Mouse (Mus musculus): ENCODE measurements at regions not wholly inside any gene's neighbourhood (a gene's known extent, or its start where the extent isn't known, plus 50 kb on each side); places are given as distances from the start of the nearest gene placed in this dataset.

GRCm38 (mm10) chr14:72886935-72887369 is 162.0 kb downstream of the Cysltr2 start:
- Histone ChIP-seq H3K4me1 (ENCODE audit: control insufficient read depth, insufficient read depth, low read length) (peaks cover 6% of the 10 kb centered on the region), H3K27ac (ENCODE audit: insufficient read depth, low read depth, low read length) (no peak overlapping the region), H3K4me3 (ENCODE audit: insufficient read depth, low read length) (no peak overlapping the region)
- no peak for TF ChIP-seq POLR2A (IDR thresholded peaks at IDR 0.05; ENCODE audit: borderline replicate concordance, low read depth, low read length)
- TF ChIP-seq CTCF (IDR thresholded peaks at IDR 0.05; ENCODE audit: low read depth, low read length), result no peak

- no peak overlapping the region for H3K4me3 ChIP-seq (ENCODE audit: insufficient read depth, low read length)
- no peak overlapping the region for H3K27ac ChIP-seq (ENCODE audit: insufficient read depth, low read depth, low read length)
- H3K4me1 ChIP-seq (ENCODE audit: control insufficient read depth, insufficient read depth, low read length), result peaks cover 6% of the 10 kb centered on the region
- TF ChIP-seq POLR2A (IDR thresholded peaks at IDR 0.05; ENCODE audit: borderline replicate concordance, low read depth, low read length) (no peak), CTCF (IDR thresholded peaks at IDR 0.05; ENCODE audit: low read depth, low read length) (no peak)
Observed at GRCm38 (mm10) chr14:72885824-72886223, 163.1 kb downstream of the Cysltr2 start.

GRCm38 (mm10) chr14:72884561-72884960 is 164.4 kb downstream of the Cysltr2 start:
- Histone ChIP-seq H3K4me1 (ENCODE audit: control insufficient read depth, insufficient read depth, low read length) (peaks cover 2% of the 10 kb centered on the region; the same call in 1 of the 2 replicates), H3K4me3 (ENCODE audit: insufficient read depth, low read length) (no peak overlapping the region), H3K27ac (ENCODE audit: insufficient read depth, low read depth, low read length) (no peak overlapping the region)
- TF ChIP-seq POLR2A (IDR thresholded peaks at IDR 0.05; ENCODE audit: borderline replicate concordance, low read depth, low read length), result no peak
- TF ChIP-seq CTCF (IDR thresholded peaks at IDR 0.05; ENCODE audit: low read depth, low read length), result no peak

- no peak overlapping the region for H3K27ac ChIP-seq (ENCODE audit: insufficient read depth, low read depth, low read length)
- H3K4me1 ChIP-seq (ENCODE audit: control insufficient read depth, insufficient read depth, low read length), result no peaks in the 10 kb centered on the region
- H3K4me3 ChIP-seq (ENCODE audit: insufficient read depth, low read length), result no peak overlapping the region
- TF ChIP-seq POLR2A (IDR thresholded peaks at IDR 0.05; ENCODE audit: borderline replicate concordance, low read depth, low read length) (no peak), CTCF (IDR thresholded peaks at IDR 0.05; ENCODE audit: low read depth, low read length) (no peak)
Observed at GRCm38 (mm10) chr14:72877132-72877531, 167.3 kb upstream of the Fndc3a start.

- no peaks in the 10 kb centered on the region for H3K4me1 ChIP-seq (ENCODE audit: control insufficient read depth, insufficient read depth, low read length)
- no peak overlapping the region for H3K4me3 ChIP-seq (ENCODE audit: insufficient read depth, low read length)
- no peak overlapping the region for H3K27ac ChIP-seq (ENCODE audit: insufficient read depth, low read depth, low read length)
- TF ChIP-seq POLR2A (IDR thresholded peaks at IDR 0.05; ENCODE audit: borderline replicate concordance, low read depth, low read length) (no peak), CTCF (IDR thresholded peaks at IDR 0.05; ENCODE audit: low read depth, low read length) (no peak)
Observed at GRCm38 (mm10) chr14:72873494-72873893, 163.7 kb upstream of the Fndc3a start.

- H3K4me3 ChIP-seq (ENCODE audit: insufficient read depth, low read length), result no peak overlapping the region
- TF ChIP-seq POLR2A (IDR thresholded peaks at IDR 0.05; ENCODE audit: borderline replicate concordance, low read depth, low read length), result no peak
- no peak for TF ChIP-seq CTCF (IDR thresholded peaks at IDR 0.05; ENCODE audit: low read depth, low read length)
- H3K4me1 ChIP-seq (ENCODE audit: control insufficient read depth, insufficient read depth, low read length), result no peaks in the 10 kb centered on the region
- no peak overlapping the region for H3K27ac ChIP-seq (ENCODE audit: insufficient read depth, low read depth, low read length)
Observed at GRCm38 (mm10) chr14:72869188-72869749, 159.5 kb upstream of the Fndc3a start.

- H3K4me1 ChIP-seq (ENCODE audit: control insufficient read depth, insufficient read depth, low read length), result peaks cover 8% of the 10 kb centered on the region
- H3K4me3 ChIP-seq (ENCODE audit: insufficient read depth, low read length), result no peak overlapping the region
- TF ChIP-seq POLR2A (IDR thresholded peaks at IDR 0.05; ENCODE audit: borderline replicate concordance, low read depth, low read length) (no peak), CTCF (IDR thresholded peaks at IDR 0.05; ENCODE audit: low read depth, low read length) (no peak)
- no peak overlapping the region for H3K27ac ChIP-seq (ENCODE audit: insufficient read depth, low read depth, low read length)
Observed at GRCm38 (mm10) chr14:72866896-72867295, 157.1 kb upstream of the Fndc3a start.

GRCm38 (mm10) chr14:72865531-72865930 is 155.7 kb upstream of the Fndc3a start:
- Histone ChIP-seq H3K4me3 (ENCODE audit: insufficient read depth, low read length) (no peak overlapping the region), H3K4me1 (ENCODE audit: control insufficient read depth, insufficient read depth, low read length) (peaks cover 8% of the 10 kb centered on the region), H3K27ac (ENCODE audit: insufficient read depth, low read depth, low read length) (no peak overlapping the region)
- TF ChIP-seq POLR2A (IDR thresholded peaks at IDR 0.05; ENCODE audit: borderline replicate concordance, low read depth, low read length) (no peak), CTCF (IDR thresholded peaks at IDR 0.05; ENCODE audit: low read depth, low read length) (no peak)

GRCm38 (mm10) chr14:72864792-72865191 is 155.0 kb upstream of the Fndc3a start:
- TF ChIP-seq CTCF (IDR thresholded peaks at IDR 0.05; ENCODE audit: low read depth, low read length) (no peak), POLR2A (IDR thresholded peaks at IDR 0.05; ENCODE audit: borderline replicate concordance, low read depth, low read length) (no peak)
- no peak overlapping the region for H3K4me3 ChIP-seq (ENCODE audit: insufficient read depth, low read length)
- H3K4me1 ChIP-seq (ENCODE audit: control insufficient read depth, insufficient read depth, low read length), result peaks cover 8% of the 10 kb centered on the region
- no peak overlapping the region for H3K27ac ChIP-seq (ENCODE audit: insufficient read depth, low read depth, low read length)

GRCm38 (mm10) chr14:72864130-72864529 is 154.3 kb upstream of the Fndc3a start:
- TF ChIP-seq POLR2A (IDR thresholded peaks at IDR 0.05; ENCODE audit: borderline replicate concordance, low read depth, low read length) (no peak), CTCF (IDR thresholded peaks at IDR 0.05; ENCODE audit: low read depth, low read length) (no peak)
- no peak overlapping the region for H3K4me3 ChIP-seq (ENCODE audit: insufficient read depth, low read length)
- H3K27ac ChIP-seq (ENCODE audit: insufficient read depth, low read depth, low read length), result no peak overlapping the region
- peaks cover 8% of the 10 kb centered on the region for H3K4me1 ChIP-seq (ENCODE audit: control insufficient read depth, insufficient read depth, low read length)

All from bone marrow macrophage, adult 2 months (primary cell).